Mouse (Mus musculus) hindbrain, embryonic 16.5 days (tissue): ENCODE results near the gene Hepacam. TPM values are rescaled to one million over a fixed set of nuclear protein-coding genes. Genes with fewer than 3 reads are reported as not detected.

ENCODE experiments used
- ATAC-seq: fragments of 200-750 bp; cut with Nextera tagmentation; 2 replicates; pipeline ENCODE4 v1.8.0; 2017; ENCODE audit warnings: moderate TSS enrichment, moderate library complexity
- H3K27ac ChIP-seq: fragments of 300-500 bp; sonication (generic); 2 replicates; pipeline ENCODE4 v1.5.1; 2014; ENCODE audit warnings: low read depth, mild to moderate bottlenecking, control low read depth, low read length, moderate library complexity
- H3K27me3 ChIP-seq: fragments of 300-500 bp; sonication (generic); replicated peaks from 2 replicates; pipeline ENCODE4 v1.6.1; 2014; ENCODE audit warnings: low read length; ENCODE audit not compliant: control insufficient read depth, insufficient read depth
- H3K36me3 ChIP-seq: fragments of 300-500 bp; sonication (generic); 2 replicates; pipeline ENCODE4 v1.6.1; 2014; ENCODE audit warnings: mild to moderate bottlenecking, low read length, moderate library complexity, mixed read lengths; ENCODE audit not compliant: control insufficient read depth, insufficient read depth
- H3K4me1 ChIP-seq: fragments of 300-500 bp; sonication (generic); 2 replicates; pipeline ENCODE4 v1.6.1; 2014; ENCODE audit warnings: low read depth, low read length; ENCODE audit not compliant: control insufficient read depth, insufficient read depth
- H3K4me2 ChIP-seq: fragments of 300-500 bp; sonication (generic); 2 replicates; pipeline ENCODE4 v1.6.1; 2014; ENCODE audit warnings: mild to moderate bottlenecking, low read length, control low read depth, moderate library complexity
- H3K4me3 ChIP-seq: fragments of 300-500 bp; sonication (generic); 2 replicates; pipeline ENCODE4 v1.5.1; 2014; ENCODE audit warnings: mild to moderate bottlenecking, low read length, control low read depth, moderate library complexity
- H3K9ac ChIP-seq: fragments of 300-500 bp; sonication (generic); 2 replicates; pipeline ENCODE4 v1.6.1; 2014; ENCODE audit warnings: low read depth, mild to moderate bottlenecking, control low read depth, low read length, moderate library complexity
- H3K9me3 ChIP-seq: fragments of 300-500 bp; sonication (generic); 2 replicates; pipeline ENCODE4 v1.6.1; 2014; ENCODE audit warnings: mild to moderate bottlenecking, low read length, moderate library complexity; ENCODE audit not compliant: control insufficient read depth
- WGBS: fragments of 180-500 bp; shearing (Covaris S2); extraction: QIAGEN DNeasy Blood & Tissue Kit; methylation state at CpG from one replicate; pipeline ENCODE4 v1.1.7; 2014; 5-methylcytosine and 5-hydroxymethylcytosine counted together
- polyA plus RNA-seq: library from polyadenylated mRNA; unstranded; fragments of >200 nt; fragmentation: Nextera tagmentation; extraction: Ambion mirVana; gene quantifications from 2 replicates; pipeline ENCODE4 v1.2.1, GENCODE M21; 2015

Gene Hepacam
- polyA plus RNA-seq = 42.0 and 46.2 TPM in 2 replicates

DNA sequence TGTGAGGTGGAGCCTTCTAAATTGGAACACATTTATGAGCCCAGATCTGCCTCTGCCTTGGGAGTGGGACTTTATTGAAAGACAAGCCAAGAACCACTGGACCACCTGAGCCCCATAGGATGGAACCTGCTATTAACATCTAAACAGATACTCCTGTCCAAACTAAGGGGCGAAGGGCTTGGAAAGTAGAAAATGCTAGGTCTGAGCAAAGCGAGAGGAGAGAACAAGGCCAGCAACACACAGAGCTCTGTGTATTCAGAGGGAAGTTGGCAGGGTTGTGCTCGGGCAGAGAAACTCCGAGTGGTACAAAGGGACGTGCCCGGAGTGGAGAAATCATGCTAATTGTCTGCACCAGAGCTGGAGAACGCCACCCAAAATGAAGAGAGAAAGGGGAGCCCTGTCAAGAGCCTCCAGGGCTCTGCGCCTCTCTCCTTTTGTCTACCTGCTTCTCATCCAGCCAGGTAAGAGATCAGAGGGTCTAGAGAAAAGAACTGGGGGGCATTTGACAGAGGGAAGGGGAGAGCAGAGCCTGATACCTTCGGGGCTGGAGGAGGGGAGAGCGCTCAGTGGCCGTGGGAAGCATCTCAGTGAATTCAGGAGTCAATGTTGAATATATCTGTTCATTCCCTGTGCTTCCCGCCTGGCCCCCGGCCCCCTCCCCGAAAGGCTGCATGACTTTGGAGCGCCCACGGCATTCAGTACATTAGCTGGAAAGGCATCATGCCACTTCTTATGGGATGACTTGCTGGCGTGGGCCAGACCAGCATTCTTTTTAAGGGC, at the start of gene Hepacam:
TSS of gene Hepacam (plus strand) at position 51 of the 780 bp plus-strand sequence.
- H3K9ac ChIP-seq = 0 out of 2 replicates have a peak within 1 kb of the TSS, but pooled peaks have one; percentile 1
- peak within 1 kb of the TSS; percentile 80 for H3K27ac ChIP-seq
- no peaks in the 10 kb centered on the region for H3K4me1 ChIP-seq
- no peaks in the 10 kb centered on the region for H3K27me3 ChIP-seq
- no peak within 1 kb of the TSS for H3K4me2 ChIP-seq
- no peaks in the 10 kb centered on the region for H3K36me3 ChIP-seq
- no peaks in the 10 kb centered on the region for H3K9me3 ChIP-seq
- ATAC-seq = peak; percentile 95
- peak within 1 kb of the TSS; percentile 31 for H3K4me3 ChIP-seq
- WGBS = 71% methylated on average over 17 of the region's 17 CpGs

DNA sequence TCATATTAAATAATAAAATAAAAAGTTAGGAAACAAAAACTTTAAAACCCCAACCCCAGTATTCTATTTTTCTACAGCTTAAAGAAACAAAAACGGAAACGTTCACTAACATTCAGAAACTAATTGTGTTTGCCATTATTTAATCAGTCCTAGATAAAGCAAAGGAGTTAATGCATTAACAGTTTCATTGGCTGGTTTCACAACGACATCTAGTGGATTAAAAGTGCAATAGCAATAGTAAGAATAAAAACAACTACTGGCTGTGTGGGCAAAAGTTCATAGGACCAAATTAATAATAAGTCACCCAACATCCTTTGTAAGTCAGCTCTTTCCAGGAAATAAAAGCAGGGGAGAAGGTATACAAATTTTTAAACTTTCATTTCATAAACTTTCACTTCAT, 37.7 kb upstream of the Hepacam start:
- Histone ChIP-seq H3K27ac (no peak overlapping the region), H3K4me3 (no peak overlapping the region), H3K9me3 (no peaks in the 10 kb centered on the region), H3K9ac (no peak overlapping the region), H3K27me3 (no peaks in the 10 kb centered on the region), H3K36me3 (no peaks in the 10 kb centered on the region), H3K4me2 (no peak overlapping the region), H3K4me1 (no peaks in the 10 kb centered on the region)
- no peak for ATAC-seq
- 42% methylated on average over 3 of the region's 3 CpGs for WGBS

DNA sequence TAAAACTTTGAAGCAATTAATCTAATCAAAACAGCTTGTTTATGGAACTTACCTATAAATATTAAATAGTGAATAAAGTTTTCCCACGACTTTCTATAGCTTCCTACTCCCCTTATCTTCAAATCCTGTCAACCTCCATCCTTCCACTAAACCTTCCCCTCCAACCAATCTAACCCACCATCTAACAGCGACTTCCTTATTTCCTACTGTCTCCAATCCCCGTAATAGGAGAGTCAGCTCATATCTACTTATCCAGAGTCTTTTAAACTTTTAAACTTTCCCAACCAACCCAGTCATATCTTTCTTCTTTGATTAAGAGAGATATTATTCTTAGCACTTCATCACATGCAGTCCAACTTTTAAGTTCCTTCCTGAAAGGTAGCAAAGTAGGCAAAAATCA, 21.7 kb upstream of the Hepacam start:
- Histone ChIP-seq H3K9me3 (no peaks in the 10 kb centered on the region), H3K4me1 (peaks cover 12% of the 10 kb centered on the region), H3K4me3 (no peak overlapping the region), H3K4me2 (no peak overlapping the region), H3K36me3 (peaks cover 4% of the 10 kb centered on the region; the same call in 1 of the 2 replicates), H3K27me3 (no peaks in the 10 kb centered on the region), H3K9ac (no peak overlapping the region), H3K27ac (no peak overlapping the region)
- 89% methylated on average over 3 of the region's 3 CpGs for WGBS
- no peak for ATAC-seq

DNA sequence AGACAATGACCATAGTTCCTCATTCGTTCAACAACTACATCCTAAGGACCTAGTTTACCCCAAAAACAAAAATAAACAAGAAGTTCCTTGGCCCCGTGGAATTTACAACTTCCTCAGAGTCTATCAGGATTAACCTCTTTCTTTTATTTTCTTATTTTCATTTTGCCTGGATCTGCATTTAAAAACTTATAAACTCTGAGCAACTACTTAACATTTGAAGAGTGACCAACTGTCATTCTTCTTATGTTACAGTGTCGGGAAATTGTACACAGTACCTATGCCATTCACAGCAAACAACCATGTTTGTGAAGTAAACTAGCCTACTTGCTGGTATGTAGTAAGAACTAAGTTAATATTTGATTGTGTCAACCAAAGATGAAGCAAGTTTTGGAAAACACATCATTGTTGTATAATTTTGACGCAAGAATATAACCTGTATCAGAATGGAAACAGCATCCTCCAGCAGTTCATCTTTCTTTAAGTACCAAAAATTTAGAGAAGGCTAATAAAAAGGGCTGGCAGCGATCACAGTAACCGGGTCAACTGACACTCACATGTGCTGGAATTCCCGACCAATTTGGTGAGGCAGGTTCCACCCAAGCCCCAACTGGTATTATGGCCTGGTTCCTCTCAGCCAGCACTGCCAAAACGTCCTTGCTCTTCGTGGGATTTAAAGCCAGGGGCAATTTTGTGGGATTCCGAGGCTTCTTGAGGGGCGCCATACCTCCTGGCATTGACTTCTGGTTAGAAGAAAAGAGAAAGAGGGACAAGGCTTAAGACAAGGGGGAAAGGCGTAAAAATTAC, 19.8 kb upstream of the Hepacam start:
- peaks cover 12% of the 10 kb centered on the region for H3K4me1 ChIP-seq
- 25% methylated on average over 12 of the region's 12 CpGs for WGBS
- no peaks in the 10 kb centered on the region for H3K9me3 ChIP-seq
- H3K4me3 ChIP-seq = peak overlapping the region; percentile 84
- H3K9ac ChIP-seq = peak overlapping the region; percentile 90
- no peaks in the 10 kb centered on the region for H3K27me3 ChIP-seq
- H3K36me3 ChIP-seq = peaks cover 1% of the 10 kb centered on the region; the same call in 1 of the 2 replicates
- ATAC-seq = no peak
- H3K4me2 ChIP-seq = peak overlapping the region; percentile 98
- H3K27ac ChIP-seq = peak overlapping the region; percentile 90

DNA sequence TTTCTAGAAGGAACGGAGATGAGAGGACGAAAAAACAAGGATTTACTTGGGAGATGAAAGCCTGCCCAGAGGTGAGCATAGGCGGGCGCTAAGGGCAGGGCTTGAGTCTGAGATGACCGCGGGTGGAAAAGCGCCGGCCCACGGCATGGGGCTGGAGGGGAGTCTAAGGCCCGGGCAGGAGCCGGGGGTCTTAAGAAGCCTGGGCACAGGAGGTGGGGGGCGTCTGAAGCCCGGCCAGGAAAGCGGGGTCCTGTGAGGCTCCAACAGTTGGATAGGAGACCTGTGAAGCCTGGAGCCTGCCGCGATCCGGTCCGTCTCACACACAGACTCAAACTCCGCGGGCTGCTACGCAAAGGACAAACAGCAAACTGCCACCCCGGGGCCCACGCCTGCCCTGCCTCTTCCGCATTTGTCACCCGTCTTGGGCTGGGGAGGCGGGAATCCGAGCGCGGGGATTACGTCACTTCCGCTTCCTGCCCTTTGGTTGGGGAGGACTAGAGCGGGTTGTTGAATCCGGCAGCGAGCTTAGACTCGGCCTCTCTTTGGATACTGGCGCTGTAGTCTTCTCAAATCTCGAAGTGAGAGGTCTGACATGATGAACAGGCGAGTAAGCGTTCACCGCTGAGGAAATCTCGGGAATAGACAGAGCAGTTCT, 19.0 kb upstream of the Hepacam start, which contains the start of gene Ccdc15:
TSS of gene Ccdc15 (minus strand) at position 445 of the 655 bp plus-strand sequence.
- H3K9me3 ChIP-seq = no peaks in the 10 kb centered on the region
- H3K9ac ChIP-seq = peak within 1 kb of the TSS; percentile 90
- ATAC-seq = peak; percentile 99
- peak within 1 kb of the TSS; percentile 98 for H3K4me2 ChIP-seq
- no peaks in the 10 kb centered on the region for H3K36me3 ChIP-seq
- H3K4me1 ChIP-seq = peaks cover 12% of the 10 kb centered on the region
- peak within 1 kb of the TSS; percentile 90 for H3K27ac ChIP-seq
- H3K27me3 ChIP-seq = no peaks in the 10 kb centered on the region
- under 1% methylated on average over 41 of the region's 41 CpGs for WGBS
- H3K4me3 ChIP-seq = peak within 1 kb of the TSS; percentile 84

DNA sequence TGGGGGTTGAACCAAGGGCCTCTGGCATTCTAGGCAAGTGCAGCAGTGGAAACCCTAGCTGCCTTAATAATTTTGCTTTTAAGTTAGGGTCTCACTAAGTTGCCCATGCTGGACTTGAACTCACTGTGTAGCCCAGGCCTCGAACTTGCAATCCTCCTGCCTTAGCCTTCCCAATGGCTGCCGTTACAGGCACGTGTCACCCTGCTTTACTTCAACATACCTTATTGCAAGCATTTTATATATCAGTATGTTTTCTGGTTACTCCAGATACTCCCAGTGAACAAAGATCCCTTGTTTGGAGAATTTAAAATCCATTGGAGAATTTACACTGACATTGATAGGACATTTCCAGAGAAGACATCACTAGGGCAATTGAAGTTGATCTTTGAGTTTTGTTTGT, 18.1 kb upstream of the Hepacam start:
- H3K27me3 ChIP-seq = no peaks in the 10 kb centered on the region
- ATAC-seq = no peak
- 94% methylated on average over 3 of the region's 3 CpGs for WGBS

DNA sequence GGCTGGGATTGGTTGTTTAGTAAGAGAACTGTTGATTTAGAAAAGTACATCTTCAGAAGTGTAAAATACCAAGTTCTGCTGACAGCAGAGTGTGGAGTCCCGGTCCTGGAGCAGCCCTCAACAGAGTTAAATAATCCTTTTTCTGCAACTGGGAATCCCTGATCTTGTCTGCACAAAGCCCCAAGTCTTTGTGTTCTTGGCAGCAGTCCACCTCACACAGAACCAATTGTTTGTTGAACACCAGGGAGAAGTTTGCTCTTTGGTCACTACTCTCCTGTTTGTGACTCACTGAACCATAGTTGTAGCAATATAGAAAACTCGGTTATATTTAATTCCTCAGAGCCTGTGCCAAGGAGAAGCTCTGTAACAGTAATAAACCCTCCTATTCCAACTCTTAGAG, 15.9 kb upstream of the Hepacam start:
- H3K27me3 ChIP-seq = no peaks in the 10 kb centered on the region
- H3K36me3 ChIP-seq = no peaks in the 10 kb centered on the region
- no peak overlapping the region for H3K9ac ChIP-seq
- peaks cover 12% of the 10 kb centered on the region for H3K4me1 ChIP-seq
- WGBS = 40% methylated on average over 2 of the region's 2 CpGs
- no peak overlapping the region for H3K4me2 ChIP-seq
- no peaks in the 10 kb centered on the region for H3K9me3 ChIP-seq
- no peak overlapping the region for H3K4me3 ChIP-seq
- no peak for ATAC-seq
- no peak overlapping the region for H3K27ac ChIP-seq

More for the DNA sequence above, 18.1 kb upstream of the Hepacam start:
- H3K36me3 ChIP-seq = no peaks in the 10 kb centered on the region
- peaks cover 12% of the 10 kb centered on the region for H3K4me1 ChIP-seq
- H3K4me3 ChIP-seq = peak overlapping the region; percentile 84
- peak overlapping the region; percentile 90 for H3K9ac ChIP-seq
- no peaks in the 10 kb centered on the region for H3K9me3 ChIP-seq
- H3K4me2 ChIP-seq = peak overlapping the region; percentile 98
- peak overlapping the region; percentile 90 for H3K27ac ChIP-seq

DNA sequence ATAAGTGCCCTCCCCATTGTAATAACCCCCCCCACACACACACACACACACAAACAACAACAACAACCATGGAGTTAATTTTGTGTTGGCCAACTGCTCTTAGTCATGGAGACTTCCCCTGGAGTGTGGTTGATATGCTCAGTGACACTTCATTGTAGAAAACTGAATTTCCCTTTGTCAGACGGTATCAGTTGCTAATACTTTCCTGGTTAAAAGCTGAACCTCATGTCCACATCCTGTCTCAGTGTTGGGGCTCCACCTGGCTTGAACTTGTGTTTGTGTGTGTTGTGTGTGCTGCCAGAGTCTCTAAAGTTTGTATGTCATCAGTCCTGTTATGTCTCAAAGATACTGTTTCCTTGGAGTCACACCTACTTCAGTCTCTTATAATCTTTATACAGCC, 12.7 kb upstream of the Hepacam start:
- Histone ChIP-seq H3K27ac (no peak overlapping the region), H3K9ac (no peak overlapping the region), H3K4me1 (peaks cover 3% of the 10 kb centered on the region; the same call in 1 of the 2 replicates), H3K36me3 (no peaks in the 10 kb centered on the region), H3K4me3 (no peak overlapping the region), H3K9me3 (no peaks in the 10 kb centered on the region), H3K4me2 (no peak overlapping the region), H3K27me3 (no peaks in the 10 kb centered on the region)
- WGBS = 76% methylated on average over 1 of the region's 1 CpGs
- ATAC-seq = no peak
